Mouse (Mus musculus): ENCODE data around the gene Srebf1. TPM values are rescaled to one million over a fixed set of nuclear protein-coding genes. Genes with fewer than 3 reads are reported as not detected.

Gene Srebf1
- polyA plus RNA-seq, 1 experiment, result 12.3 TPM

DNA sequence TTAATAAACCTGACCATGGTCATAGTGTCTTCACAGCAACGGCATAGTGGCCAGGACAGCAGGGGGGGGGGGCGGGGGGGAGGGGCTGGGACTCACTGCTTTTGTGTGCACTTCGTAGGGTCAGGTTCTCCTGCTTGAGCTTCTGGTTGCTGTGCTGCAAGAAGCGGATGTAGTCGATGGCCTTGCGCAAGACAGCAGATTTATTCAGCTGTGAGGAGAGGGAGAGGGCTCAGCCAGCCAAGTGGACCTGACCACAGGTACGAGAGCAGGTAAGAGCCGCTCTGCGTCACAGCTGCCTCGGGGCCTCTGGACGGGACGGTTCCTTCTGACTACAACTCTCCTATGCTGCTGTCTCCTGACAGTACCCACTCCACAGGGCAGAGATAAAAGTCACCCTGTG, 17.4 kb downstream of the Srebf1 start:
- no peaks in the 10 kb centered on the region for H3K27me3 ChIP-seq (ENCODE audit: control insufficient read depth)
- TF ChIP-seq GATA1 (IDR thresholded peaks at IDR 0.05; ENCODE audit: low read length), result no peak
- H3K4me3 ChIP-seq (replicated peaks), result no peak overlapping the region
- no peaks in the 10 kb centered on the region for H3K9me3 ChIP-seq (ENCODE audit: control insufficient read depth, low read length)
- peaks cover 97% of the 10 kb centered on the region for H3K36me3 ChIP-seq (ENCODE audit: control insufficient read depth)
- peaks cover 58% of the 10 kb centered on the region for H3K4me1 ChIP-seq (ENCODE audit: control insufficient read depth)

GRCm38 (mm10) chr11:60202710-60203638, 19.4 kb downstream of the Srebf1 start:
- peaks cover 99% of the 10 kb centered on the region for H3K36me3 ChIP-seq (ENCODE audit: control insufficient read depth)
- no peaks in the 10 kb centered on the region for H3K27me3 ChIP-seq (ENCODE audit: control insufficient read depth)
- no peaks in the 10 kb centered on the region for H3K9me3 ChIP-seq (ENCODE audit: control insufficient read depth, low read length)
- TF ChIP-seq GATA1 (IDR thresholded peaks at IDR 0.05; ENCODE audit: low read length) (no peak), TAL1 (IDR thresholded peaks at IDR 0.05; ENCODE audit: low read length) (no peak)
- no peak overlapping the region for H3K4me3 ChIP-seq (replicated peaks)
- peaks cover 43% of the 10 kb centered on the region for H3K4me1 ChIP-seq (ENCODE audit: control insufficient read depth)

- no peak overlapping the region for H3K4me3 ChIP-seq (replicated peaks)
Measured at GRCm38 (mm10) chr11:60200384-60200783, 22.0 kb downstream of the Srebf1 start.

GRCm38 (mm10) chr11:60199702-60200184, 22.6 kb downstream of the Srebf1 start:
- Histone ChIP-seq H3K27me3 (ENCODE audit: control insufficient read depth) (no peaks in the 10 kb centered on the region), H3K4me3 (replicated peaks) (no peak overlapping the region), H3K9me3 (ENCODE audit: control insufficient read depth, low read length) (peaks cover 5% of the 10 kb centered on the region), H3K36me3 (ENCODE audit: control insufficient read depth) (peaks cover 90% of the 10 kb centered on the region), H3K4me1 (ENCODE audit: control insufficient read depth) (peaks cover 19% of the 10 kb centered on the region)
- no peak for TF ChIP-seq TAL1 (IDR thresholded peaks at IDR 0.05; ENCODE audit: low read length)
- TF ChIP-seq GATA1 (IDR thresholded peaks at IDR 0.05; ENCODE audit: low read length), result no peak

More at GRCm38 (mm10) chr11:60200384-60200783, 22.0 kb downstream of the Srebf1 start:
- TF ChIP-seq TAL1 (IDR thresholded peaks at IDR 0.05; ENCODE audit: low read length) (no peak), GATA1 (IDR thresholded peaks at IDR 0.05; ENCODE audit: low read length) (no peak)
- no peaks in the 10 kb centered on the region for H3K27me3 ChIP-seq (ENCODE audit: control insufficient read depth)
- H3K36me3 ChIP-seq (ENCODE audit: control insufficient read depth), result peaks cover 92% of the 10 kb centered on the region
- H3K9me3 ChIP-seq (ENCODE audit: control insufficient read depth, low read length), result no peaks in the 10 kb centered on the region; the same call in 1 of the 2 replicates
- H3K4me1 ChIP-seq (ENCODE audit: control insufficient read depth), result peaks cover 19% of the 10 kb centered on the region

- H3K27me3 ChIP-seq (ENCODE audit: control insufficient read depth), result no peaks in the 10 kb centered on the region
- peaks cover 14% of the 10 kb centered on the region for H3K4me1 ChIP-seq (ENCODE audit: control insufficient read depth)
- no peak overlapping the region for H3K4me3 ChIP-seq (replicated peaks)
- peaks cover 9% of the 10 kb centered on the region for H3K9me3 ChIP-seq (ENCODE audit: control insufficient read depth, low read length)
- TF ChIP-seq TAL1 (IDR thresholded peaks at IDR 0.05; ENCODE audit: low read length), result no peak
- no peak for TF ChIP-seq GATA1 (IDR thresholded peaks at IDR 0.05; ENCODE audit: low read length)
- H3K36me3 ChIP-seq (ENCODE audit: control insufficient read depth), result peaks cover 85% of the 10 kb centered on the region
Measured at GRCm38 (mm10) chr11:60198651-60199050, 23.7 kb downstream of the Srebf1 start.

- peaks cover 81% of the 10 kb centered on the region for H3K36me3 ChIP-seq (ENCODE audit: control insufficient read depth)
- TF ChIP-seq GATA1 (IDR thresholded peaks at IDR 0.05; ENCODE audit: low read length), result no peak
- TF ChIP-seq TAL1 (IDR thresholded peaks at IDR 0.05; ENCODE audit: low read length), result no peak
- peaks cover 9% of the 10 kb centered on the region for H3K9me3 ChIP-seq (ENCODE audit: control insufficient read depth, low read length)
- peaks cover 15% of the 10 kb centered on the region for H3K4me1 ChIP-seq (ENCODE audit: control insufficient read depth)
- H3K27me3 ChIP-seq (ENCODE audit: control insufficient read depth), result no peaks in the 10 kb centered on the region
- no peak overlapping the region for H3K4me3 ChIP-seq (replicated peaks)
Measured at GRCm38 (mm10) chr11:60197998-60198619, 24.3 kb downstream of the Srebf1 start.

DNA sequence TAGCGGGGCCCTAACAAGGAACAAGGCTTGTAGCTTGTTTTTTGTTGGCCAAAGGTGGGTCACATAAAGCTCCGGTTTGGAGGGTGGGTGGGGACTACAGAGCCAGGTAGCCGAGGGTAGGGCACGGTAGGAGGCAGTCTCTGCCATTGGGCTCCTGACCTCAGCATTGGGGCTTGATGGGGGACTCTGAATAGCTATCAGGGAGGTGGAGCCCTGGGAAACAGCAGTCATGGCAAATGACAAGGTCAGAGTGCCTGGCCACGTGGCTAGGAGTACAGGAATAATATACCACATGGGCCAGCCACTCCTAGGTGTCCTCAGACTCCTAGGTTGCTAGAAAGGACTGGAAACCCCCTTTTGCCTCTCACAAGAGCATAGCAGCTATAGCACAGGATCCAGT, 26.0 kb downstream of the Srebf1 start:
- no peak for TF ChIP-seq GATA1 (IDR thresholded peaks at IDR 0.05; ENCODE audit: low read length)
- no peak for TF ChIP-seq TAL1 (IDR thresholded peaks at IDR 0.05; ENCODE audit: low read length)

GRCm38 (mm10) chr11:60195108-60195507, 27.3 kb downstream of the Srebf1 start:
- peaks cover 9% of the 10 kb centered on the region for H3K9me3 ChIP-seq (ENCODE audit: control insufficient read depth, low read length)
- peaks cover 67% of the 10 kb centered on the region for H3K36me3 ChIP-seq (ENCODE audit: control insufficient read depth)
- H3K27me3 ChIP-seq (ENCODE audit: control insufficient read depth), result no peaks in the 10 kb centered on the region
- TF ChIP-seq GATA1 (IDR thresholded peaks at IDR 0.05; ENCODE audit: low read length) (no peak), TAL1 (IDR thresholded peaks at IDR 0.05; ENCODE audit: low read length) (no peak)
- peaks cover 10% of the 10 kb centered on the region for H3K4me1 ChIP-seq (ENCODE audit: control insufficient read depth)
- H3K4me3 ChIP-seq (replicated peaks), result no peak overlapping the region

More for the DNA sequence above, 26.0 kb downstream of the Srebf1 start:
- Histone ChIP-seq H3K4me3 (replicated peaks) (no peak overlapping the region), H3K4me1 (ENCODE audit: control insufficient read depth) (peaks cover 15% of the 10 kb centered on the region), H3K36me3 (ENCODE audit: control insufficient read depth) (peaks cover 67% of the 10 kb centered on the region), H3K27me3 (ENCODE audit: control insufficient read depth) (no peaks in the 10 kb centered on the region), H3K9me3 (ENCODE audit: control insufficient read depth, low read length) (peaks cover 9% of the 10 kb centered on the region)

DNA sequence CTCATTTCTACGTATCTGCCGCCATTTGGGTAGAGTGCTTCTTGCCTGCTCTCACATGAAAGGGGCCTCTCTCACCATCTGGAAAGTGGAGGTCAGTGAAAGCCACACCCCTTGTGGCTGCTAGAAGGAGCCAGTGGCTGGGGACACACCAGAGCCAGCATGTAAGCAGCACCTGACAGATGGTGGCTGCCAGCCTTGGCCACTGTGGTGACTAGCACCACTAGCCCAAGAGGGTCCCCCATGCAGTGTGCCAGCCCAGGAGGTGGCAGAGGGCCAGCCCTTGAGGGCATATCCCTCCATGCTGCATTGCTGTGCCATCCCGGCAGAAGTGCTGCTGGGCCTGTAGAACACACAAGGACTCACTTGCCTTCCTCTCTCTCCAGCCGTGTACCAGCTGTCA, 28.8 kb downstream of the Srebf1 start:
- TF ChIP-seq GATA1 (IDR thresholded peaks at IDR 0.05; ENCODE audit: low read length), result no peak
- no peak for TF ChIP-seq TAL1 (IDR thresholded peaks at IDR 0.05; ENCODE audit: low read length)
- Histone ChIP-seq H3K9me3 (ENCODE audit: control insufficient read depth, low read length) (peaks cover 9% of the 10 kb centered on the region), H3K4me3 (replicated peaks) (no peak overlapping the region), H3K36me3 (ENCODE audit: control insufficient read depth) (peaks cover 67% of the 10 kb centered on the region), H3K4me1 (ENCODE audit: control insufficient read depth) (peaks cover 4% of the 10 kb centered on the region; the same call in 1 of the 2 replicates), H3K27me3 (ENCODE audit: control insufficient read depth) (no peaks in the 10 kb centered on the region)

All from erythroblast, embryonic 14.5 days (primary cell).